12 mouse cellular contexts compared by ENCODE assay signal in genomic region chr4:132128997-132129636, GRCm38 (mm10). TPM values are rescaled to one million over a fixed set of nuclear protein-coding genes. Genes with fewer than 3 reads are reported as not detected.
A peak's percentile ranks its signal among the peaks of the same experiment; 100 is the strongest.
DNase-seq lines count a peak whose midpoint lies in the region; ATAC-seq and TF ChIP-seq lines count a peak whose summit lies in the region.
"Had no signal": no experiment of that assay in that cellular context is flagged by ENCODE, and none has a peak within 500 bp of the region (broad histone marks: within the 10 kb centered on the region; RNA-seq: fewer than 3 reads in every experiment).

No protein-coding gene starts in this region.

- WGBS in midbrain, embryonic 11.5 days = 26% methylated on average over 6 of the region's 6 CpGs
- 80% methylated on average over 6 of the region's 6 CpGs for WGBS in thymus, adult 2 months

- H3K9me3 ChIP-seq in midbrain, embryonic 11.5 days (ENCODE audit: control insufficient read depth, low read length) = no peaks in the 10 kb centered on the region
- H3K9me3 ChIP-seq: embryonic facial prominence, embryonic 15.5 days had no signal

- H3K4me1 ChIP-seq in midbrain, embryonic 11.5 days (ENCODE audit: control insufficient read depth, insufficient read depth, low read length) = peaks cover 8% of the 10 kb centered on the region
- H3K4me1 ChIP-seq in thymus, adult 2 months (replicated peaks; ENCODE audit: control insufficient read depth, insufficient read depth, low read length) = no peaks in the 10 kb centered on the region

- H3K27me3 ChIP-seq in midbrain, embryonic 11.5 days (ENCODE audit: control insufficient read depth, insufficient read depth, low read length) = no peaks in the 10 kb centered on the region
- no peaks in the 10 kb centered on the region for H3K27me3 ChIP-seq in thymus, adult 2 months (ENCODE audit: control insufficient read depth, insufficient read depth, low read length)
- H3K27me3 ChIP-seq: embryonic facial prominence, embryonic 15.5 days had no signal

- DNase-seq in cerebellum, postnatal 10 days = peak; percentile 49 to 62
- no peak for DNase-seq in cerebellum, postnatal 36 days
- peak; percentile 40 for DNase-seq in brain, embryonic 18.5 days (ENCODE audit: low read depth, low spot score)
- peak; percentile 76 to 82 for DNase-seq in heart, postnatal 10 days
- DNase-seq in midbrain, embryonic 11.5 days (ENCODE audit: low spot score, missing footprints) = no peak
- no peak for DNase-seq in right cerebral cortex, postnatal 4 days
- DNase-seq in thymus, adult 2 months = no peak
- no peak for DNase-seq in gastrocnemius, adult 18-20 months (ENCODE audit: low spot score)
- DNase-seq: adrenal gland, postnatal 25 days; kidney, postnatal 36 days had no signal

- H3K27ac ChIP-seq in midbrain, embryonic 11.5 days (ENCODE audit: low read depth, low read length) = peak overlapping the region; percentile 21; the same call in 1 of the 2 replicates
- no peak overlapping the region for H3K27ac ChIP-seq in thymus, adult 2 months (ENCODE audit: control insufficient read depth, insufficient read depth, low read length)
- H3K27ac ChIP-seq: embryonic facial prominence, embryonic 15.5 days; macrophage had no signal

- H3K4me2 ChIP-seq in midbrain, embryonic 11.5 days = no peak overlapping the region
- H3K4me2 ChIP-seq: embryonic facial prominence, embryonic 15.5 days had no signal

- no peak for TF ChIP-seq CTCF in thymus, adult 2 months (IDR thresholded peaks at IDR 0.05; ENCODE audit: borderline replicate concordance, control insufficient read depth, extremely low read depth, insufficient read depth, low read length, poor library complexity)

- H3K36me3 ChIP-seq in midbrain, embryonic 11.5 days (ENCODE audit: control insufficient read depth, insufficient read depth, low read length) = no peaks in the 10 kb centered on the region
- H3K36me3 ChIP-seq in thymus, adult 2 months (ENCODE audit: control insufficient read depth, insufficient read depth, low read length) = no peaks in the 10 kb centered on the region
- H3K36me3 ChIP-seq: embryonic facial prominence, embryonic 15.5 days had no signal

- no peak for TF ChIP-seq POLR2A in thymus, adult 2 months (IDR thresholded peaks at IDR 0.05; ENCODE audit: control insufficient read depth, extremely low read depth, insufficient read depth, low read length, poor library complexity)

- no peak overlapping the region for H3K4me3 ChIP-seq in midbrain, embryonic 11.5 days (ENCODE audit: low read depth, low read length)
- no peak overlapping the region for H3K4me3 ChIP-seq in thymus, adult 2 months (ENCODE audit: control insufficient read depth, insufficient read depth, low read length)
- H3K4me3 ChIP-seq: embryonic facial prominence, embryonic 15.5 days had no signal

- ATAC-seq in midbrain, embryonic 11.5 days (ENCODE audit: low FRiP score) = peak; percentile 58; the same call in 1 of the 2 replicates

- H3K9ac ChIP-seq in midbrain, embryonic 11.5 days (ENCODE audit: low read length) = 0 out of 2 replicates have a peak overlapping the region, but pooled peaks have one; percentile 13
- H3K9ac ChIP-seq: embryonic facial prominence, embryonic 15.5 days had no signal

- intact Hi-C loops in heart, postnatal 10 days (cut with DNase I) = no loop called here

RNA-seq across cellular contexts. Expression of gene Oprd1, which starts 15.2 kb away (rescaled TPM):
- under 1 TPM; 0.24 to 0.30 TPM for total RNA-seq in heart, postnatal 10 days (2021)
- 0.04 and 0.08 TPM in 2 replicates for polyA plus RNA-seq in midbrain, embryonic 11.5 days (2014; fragmentation: Nextera tagmentation; extraction: Ambion mirVana)
- 3.9 and 4.3 TPM in 2 replicates for polyA plus RNA-seq in thymus, adult 2 months (2012; rRNA removed)
- total RNA-seq in gastrocnemius, adult 18-20 months (2021) = under 1 TPM; 0.07 TPM

RNA-seq across cellular contexts. Expression of gene Epb41, which starts 54.0 kb away (rescaled TPM):
- total RNA-seq in heart, postnatal 10 days (2021) = 100 to 1,000 TPM in 1 of 2 experiments, 10 to 100 TPM in 1; 86.0 to 131 TPM
- 210 and 230 TPM in 2 replicates for polyA plus RNA-seq in midbrain, embryonic 11.5 days (2014; fragmentation: Nextera tagmentation; extraction: Ambion mirVana)
- polyA plus RNA-seq in thymus, adult 2 months (2012; rRNA removed) = 103 and 119 TPM in 2 replicates
- total RNA-seq in gastrocnemius, adult 18-20 months (2021) = 100 to 1,000 TPM; 108 to 134 TPM

RNA-seq across cellular contexts. Expression of gene Gm10300, which starts 54.6 kb away (rescaled TPM):
- under 1 TPM in 1 of 2 experiments, not detected in 1; 0.10 TPM for total RNA-seq in heart, postnatal 10 days (2021)
- 0.07 TPM in 1 of 2 replicates, not detected in the other for polyA plus RNA-seq in midbrain, embryonic 11.5 days (2014; fragmentation: Nextera tagmentation; extraction: Ambion mirVana)
- polyA plus RNA-seq in thymus, adult 2 months (2012; rRNA removed) = 0.07 and 0.10 TPM in 2 replicates
- under 1 TPM in 1 of 2 experiments, not detected in 1; 0.09 TPM for total RNA-seq in gastrocnemius, adult 18-20 months (2021)

Comparison
In these comparisons a context has a peak if more than half of its experiments do, and no peak if none do; other contexts are left out.
1. DNase-seq: peak in cerebellum, postnatal 10 days (2 of 2), brain, embryonic 18.5 days (single experiment) and heart, postnatal 10 days (2 of 2); none in cerebellum, postnatal 36 days (0 of 2), midbrain, embryonic 11.5 days (single experiment), right cerebral cortex, postnatal 4 days (single experiment), thymus, adult 2 months (single experiment) and gastrocnemius, adult 18-20 months (single experiment).